Mouse (Mus musculus) neural tube, embryonic 12.5 days (tissue): ENCODE results near the gene Myrip. TPM values are rescaled to one million over a fixed set of nuclear protein-coding genes. Genes with fewer than 3 reads are reported as not detected.

Source experiments
- ATAC-seq: fragments of 200-750 bp; cut with Nextera tagmentation; 2 replicates; pipeline ENCODE4 v1.8.0; 2017; ENCODE audit warnings: low read depth, mild to moderate bottlenecking, moderate TSS enrichment, moderate library complexity; ENCODE audit not compliant: low FRiP score
- H3K27ac ChIP-seq: fragments of 300-500 bp; sonication (generic); 2 replicates; pipeline ENCODE4 v1.5.1; 2016
- H3K27me3 ChIP-seq: fragments of 300-500 bp; sonication (generic); replicated peaks from 2 replicates; pipeline ENCODE4 v1.6.1; 2016; ENCODE audit warnings: mild to moderate bottlenecking
- H3K36me3 ChIP-seq: fragments of 300-500 bp; sonication (generic); 2 replicates; pipeline ENCODE4 v1.6.1; 2016; ENCODE audit warnings: mild to moderate bottlenecking
- H3K4me1 ChIP-seq: fragments of 300-500 bp; sonication (generic); 2 replicates; pipeline ENCODE4 v1.6.1; 2016
- H3K4me2 ChIP-seq: fragments of 300-500 bp; sonication (generic); replicated peaks from 2 replicates; pipeline ENCODE4 v1.6.1; 2016; ENCODE audit warnings: mild to moderate bottlenecking
- H3K4me3 ChIP-seq: fragments of 300-500 bp; sonication (generic); 2 replicates; pipeline ENCODE4 v1.5.1; 2016
- H3K9ac ChIP-seq: fragments of 300-500 bp; sonication (generic); 2 replicates; pipeline ENCODE4 v1.6.1; 2016; ENCODE audit warnings: mild to moderate bottlenecking
- H3K9me3 ChIP-seq: fragments of 300-500 bp; sonication (generic); 2 replicates; pipeline ENCODE4 v1.6.1; 2016; ENCODE audit warnings: mild to moderate bottlenecking
- WGBS: fragments of 180-500 bp; shearing (Covaris S2); methylation state at CpG from one replicate; pipeline ENCODE4 v1.1.7; 2016; 5-methylcytosine and 5-hydroxymethylcytosine counted together
- polyA plus RNA-seq: library from polyadenylated mRNA; unstranded; fragments of >200 nt; fragmentation: Nextera tagmentation; extraction: Ambion mirVana; gene quantifications from 2 replicates; pipeline ENCODE4 v1.2.1, GENCODE M21; 2016

Gene Myrip
- polyA plus RNA-seq, 1 experiment from 2014 or later, result 2.3 TPM

GRCm38 (mm10) chr9:120436854-120437253 lies 135.5 kb downstream of the Myrip start:
- no peaks in the 10 kb centered on the region for H3K4me1 ChIP-seq
- ATAC-seq, result no peak
- H3K27ac ChIP-seq, result no peak overlapping the region
- no peaks in the 10 kb centered on the region for H3K27me3 ChIP-seq
- H3K4me3 ChIP-seq, result no peak overlapping the region
- peaks cover 3% of the 10 kb centered on the region; the same call in 1 of the 2 replicates for H3K9me3 ChIP-seq
- no peaks in the 10 kb centered on the region for H3K36me3 ChIP-seq
- H3K9ac ChIP-seq, result no peak overlapping the region
- 80% methylated on average over 2 of the region's 2 CpGs for WGBS
- no peak overlapping the region for H3K4me2 ChIP-seq

DNA sequence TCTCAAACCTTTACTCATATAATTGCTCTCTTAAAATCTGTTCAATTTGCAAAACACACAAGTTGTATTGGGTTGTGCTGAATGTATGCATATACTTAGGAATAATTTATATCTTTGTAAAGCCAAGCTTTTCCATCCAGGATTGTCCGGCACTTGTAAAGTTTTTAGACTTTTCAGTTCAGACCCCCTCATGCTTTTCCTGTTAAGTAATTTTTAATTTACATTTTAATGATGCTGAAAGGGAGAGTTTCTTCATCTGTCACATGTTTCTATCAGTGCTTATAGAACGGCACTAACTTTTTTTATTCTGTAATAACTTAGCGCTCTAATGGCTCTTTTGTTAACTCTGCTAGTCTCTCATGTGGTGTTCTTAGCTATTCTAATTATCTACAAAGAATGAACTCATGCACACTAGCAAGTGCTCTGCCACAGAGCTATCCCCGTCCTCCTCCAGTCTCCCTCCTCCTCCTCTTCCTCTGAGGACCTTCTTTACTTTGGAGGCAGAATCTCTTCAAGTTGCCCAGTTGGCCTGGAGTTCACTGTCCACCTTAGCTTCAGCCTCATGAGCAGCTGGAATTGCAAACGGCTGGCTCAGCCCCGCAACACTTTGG lies 136.1 kb downstream of the Myrip start:
- 61% methylated on average over 6 of the region's 6 CpGs for whole genome bisulfite sequencing
- H3K27ac ChIP-seq, result no peak overlapping the region
- H3K36me3 ChIP-seq, result no peaks in the 10 kb centered on the region
- no peaks in the 10 kb centered on the region for H3K4me1 ChIP-seq
- no peak overlapping the region for H3K4me2 ChIP-seq
- no peak overlapping the region for H3K4me3 ChIP-seq
- ATAC-seq, result no peak
- H3K9me3 ChIP-seq, result peaks cover 3% of the 10 kb centered on the region; the same call in 1 of the 2 replicates
- no peak overlapping the region for H3K9ac ChIP-seq
- H3K27me3 ChIP-seq, result no peaks in the 10 kb centered on the region

GRCm38 (mm10) chr9:120438350-120438749 lies 137.0 kb downstream of the Myrip start:
- no peak overlapping the region for H3K9ac ChIP-seq
- H3K4me2 ChIP-seq, result no peak overlapping the region
- no peaks in the 10 kb centered on the region for H3K36me3 ChIP-seq
- no peak for ATAC-seq
- H3K27me3 ChIP-seq, result no peaks in the 10 kb centered on the region
- no peak overlapping the region for H3K27ac ChIP-seq
- H3K4me3 ChIP-seq, result no peak overlapping the region
- H3K9me3 ChIP-seq, result peaks cover 3% of the 10 kb centered on the region; the same call in 1 of the 2 replicates
- 100% methylated on average over 1 of the region's 1 CpGs for WGBS
- no peaks in the 10 kb centered on the region for H3K4me1 ChIP-seq

- 80% methylated on average over 1 of the region's 1 CpGs for WGBS
- ATAC-seq, result no peak
- peaks cover 3% of the 10 kb centered on the region; the same call in 1 of the 2 replicates for H3K9me3 ChIP-seq
- H3K4me3 ChIP-seq, result no peak overlapping the region
- no peak overlapping the region for H3K9ac ChIP-seq
- H3K4me1 ChIP-seq, result no peaks in the 10 kb centered on the region
- H3K36me3 ChIP-seq, result no peaks in the 10 kb centered on the region
- H3K27ac ChIP-seq, result no peak overlapping the region
- no peaks in the 10 kb centered on the region for H3K27me3 ChIP-seq
- H3K4me2 ChIP-seq, result no peak overlapping the region
Measured at GRCm38 (mm10) chr9:120438781-120439180, 137.5 kb downstream of the Myrip start.

DNA sequence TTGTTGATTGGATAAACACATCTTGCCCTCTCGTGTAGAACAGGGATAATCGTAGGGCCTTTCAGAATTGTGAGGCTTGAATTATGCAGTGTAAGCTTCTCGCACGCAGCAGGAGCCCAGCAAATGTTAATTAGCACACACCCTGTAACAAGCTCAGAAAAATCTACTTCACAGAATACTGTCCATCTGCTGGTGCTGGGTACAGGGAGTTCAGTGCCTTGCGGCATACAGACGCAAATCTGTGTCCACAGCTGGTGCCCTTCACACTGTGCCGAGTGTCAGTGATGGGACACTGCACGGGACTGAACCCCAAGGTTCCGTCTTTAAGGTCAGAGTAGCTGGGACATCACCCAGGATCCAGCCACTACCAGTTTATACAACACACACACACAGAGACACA lies 143.3 kb downstream of the Myrip start:
- no peak overlapping the region for H3K4me3 ChIP-seq
- 81% methylated on average over 9 of the region's 9 CpGs for WGBS
- H3K4me2 ChIP-seq, result no peak overlapping the region
- no peaks in the 10 kb centered on the region for H3K27me3 ChIP-seq
- H3K36me3 ChIP-seq, result no peaks in the 10 kb centered on the region
- no peak for ATAC-seq
- H3K9me3 ChIP-seq, result no peaks in the 10 kb centered on the region; the same call in 1 of the 2 replicates
- no peak overlapping the region for H3K9ac ChIP-seq
- H3K4me1 ChIP-seq, result no peaks in the 10 kb centered on the region
- H3K27ac ChIP-seq, result no peak overlapping the region

DNA sequence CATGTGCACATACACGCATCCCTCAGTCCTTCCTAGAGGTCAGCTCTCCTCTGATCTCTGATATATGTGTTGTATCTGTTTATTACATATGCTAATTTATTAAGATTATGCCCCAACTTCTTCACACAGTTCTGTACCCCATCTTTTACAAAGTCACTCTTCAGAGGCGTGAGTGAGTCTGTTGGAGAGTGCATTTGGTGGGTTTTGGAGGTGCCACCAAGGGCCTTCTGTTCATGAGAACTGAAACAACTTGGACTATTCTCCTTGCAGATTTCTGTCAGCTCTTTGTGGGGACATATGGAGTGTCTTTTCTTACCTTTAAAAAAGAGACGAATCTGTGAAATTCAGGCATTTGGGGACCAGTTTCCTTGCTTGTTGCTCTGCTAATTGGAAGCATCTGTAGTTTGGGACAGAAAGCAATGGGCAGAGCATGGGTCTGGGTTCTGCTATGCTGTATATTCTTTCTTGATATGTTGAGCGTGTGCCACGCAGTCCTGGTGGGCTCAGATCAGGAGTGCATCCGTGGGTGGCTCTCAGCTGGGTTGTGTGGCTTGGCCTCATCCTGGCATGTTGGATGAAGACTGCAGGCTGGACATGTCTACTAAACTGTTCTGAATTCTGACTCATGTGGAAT lies 148.5 kb downstream of the Myrip start:
- Histone ChIP-seq H3K36me3 (no peaks in the 10 kb centered on the region), H3K4me1 (no peaks in the 10 kb centered on the region), H3K27ac (no peak overlapping the region), H3K4me3 (no peak overlapping the region), H3K9me3 (no peaks in the 10 kb centered on the region), H3K27me3 (no peaks in the 10 kb centered on the region), H3K9ac (no peak overlapping the region), H3K4me2 (no peak overlapping the region)
- WGBS, result 89% methylated on average over 6 of the region's 6 CpGs
- ATAC-seq, result no peak

DNA sequence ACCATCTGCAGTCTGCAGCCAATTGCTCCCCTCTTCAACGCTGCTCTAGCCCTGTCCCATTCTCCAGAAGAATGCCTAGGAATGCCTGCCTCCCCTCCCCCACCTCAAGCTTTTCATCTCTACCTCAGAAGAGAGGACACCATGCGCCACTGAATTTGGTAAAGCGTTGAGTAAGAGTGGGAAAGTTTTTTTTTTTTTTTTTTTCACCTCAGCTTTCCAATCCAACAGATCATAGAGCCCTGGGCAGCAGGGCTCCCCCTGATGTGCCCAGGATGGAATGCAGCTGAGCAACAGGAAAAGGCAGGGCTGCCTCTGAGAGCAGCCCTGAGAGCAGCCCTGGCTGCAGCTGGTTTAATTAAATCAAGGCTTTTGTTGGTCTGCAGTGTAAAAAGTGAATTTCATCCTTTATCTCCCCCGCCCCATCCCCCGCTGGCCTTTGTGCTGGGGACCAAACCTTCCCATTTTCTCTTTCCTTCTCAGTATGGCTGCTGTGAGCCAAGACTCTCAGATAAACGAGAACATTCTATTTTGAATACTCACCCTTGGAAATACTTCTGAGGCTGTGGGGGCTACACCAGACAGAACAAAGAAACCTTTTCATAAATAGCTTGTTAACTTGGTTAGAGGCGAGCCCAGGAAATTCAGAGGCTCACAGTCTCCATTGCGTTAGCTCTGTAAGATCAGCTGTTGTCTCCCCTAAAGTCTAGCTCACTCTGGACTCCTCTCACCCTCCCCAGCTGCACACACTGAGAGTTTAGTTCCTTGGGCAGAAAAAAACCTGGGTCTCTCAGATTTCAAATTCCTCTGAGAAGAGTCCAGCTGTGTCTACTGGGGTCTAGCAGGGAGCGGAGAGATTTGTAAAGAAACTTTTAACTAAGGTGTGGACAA lies 154.7 kb downstream of the Myrip start:
- WGBS, result 24% methylated on average over 9 of the region's 9 CpGs
- 0 out of 2 replicates have a peak overlapping the region, but pooled peaks have one; percentile 26 for H3K9ac ChIP-seq

DNA sequence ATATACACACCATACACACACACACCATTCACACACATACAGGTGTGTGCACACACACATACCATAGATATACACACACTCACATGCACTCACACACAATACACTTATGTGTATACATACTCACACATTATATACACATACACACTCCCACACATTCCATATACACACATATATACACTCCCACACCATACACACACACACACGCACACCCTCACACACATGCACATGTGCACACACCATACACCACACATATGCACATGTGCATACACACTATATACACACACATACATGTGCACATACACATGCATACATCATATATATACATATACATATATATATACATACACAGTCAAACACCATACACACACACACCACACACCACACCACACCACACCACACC lies 169.1 kb downstream of the Myrip start:
- Histone ChIP-seq H3K27me3 (no peaks in the 10 kb centered on the region), H3K9ac (no peak overlapping the region), H3K9me3 (no peaks in the 10 kb centered on the region), H3K4me2 (no peak overlapping the region), H3K36me3 (no peaks in the 10 kb centered on the region), H3K4me3 (no peak overlapping the region), H3K4me1 (no peaks in the 10 kb centered on the region), H3K27ac (no peak overlapping the region)
- 96% methylated on average over 1 of the region's 1 CpGs for WGBS
- ATAC-seq, result no peak

More for the DNA sequence above, 154.7 kb downstream of the Myrip start:
- peak; percentile 76 for ATAC-seq
- H3K4me2 ChIP-seq, result 0 out of 2 replicates have a peak overlapping the region, but pooled peaks have one; percentile 4
- H3K4me3 ChIP-seq, result no peak overlapping the region
- H3K4me1 ChIP-seq, result peaks cover 15% of the 10 kb centered on the region
- H3K27me3 ChIP-seq, result no peaks in the 10 kb centered on the region
- H3K27ac ChIP-seq, result no peak overlapping the region; the same call in 1 of the 2 replicates
- no peaks in the 10 kb centered on the region for H3K36me3 ChIP-seq
- no peaks in the 10 kb centered on the region for H3K9me3 ChIP-seq

- no peak for ATAC-seq
- no peak overlapping the region for H3K4me2 ChIP-seq
- WGBS, result 79% methylated on average over 3 of the region's 3 CpGs
Measured at GRCm38 (mm10) chr9:120481644-120482043, 180.3 kb downstream of the Myrip start.

GRCm38 (mm10) chr9:120482382-120482781 lies 181.1 kb downstream of the Myrip start:
- 96% methylated on average over 4 of the region's 4 CpGs for WGBS
- H3K9me3 ChIP-seq, result no peaks in the 10 kb centered on the region
- H3K36me3 ChIP-seq, result no peaks in the 10 kb centered on the region
- ATAC-seq, result no peak
- H3K27ac ChIP-seq, result no peak overlapping the region
- no peak overlapping the region for H3K4me2 ChIP-seq
- H3K4me1 ChIP-seq, result no peaks in the 10 kb centered on the region
- H3K4me3 ChIP-seq, result no peak overlapping the region
- H3K9ac ChIP-seq, result no peak overlapping the region
- H3K27me3 ChIP-seq, result no peaks in the 10 kb centered on the region

More at GRCm38 (mm10) chr9:120481644-120482043, 180.3 kb downstream of the Myrip start:
- Histone ChIP-seq H3K27me3 (no peaks in the 10 kb centered on the region), H3K9ac (no peak overlapping the region), H3K27ac (no peak overlapping the region), H3K4me1 (no peaks in the 10 kb centered on the region), H3K4me3 (no peak overlapping the region), H3K9me3 (no peaks in the 10 kb centered on the region), H3K36me3 (no peaks in the 10 kb centered on the region)

DNA sequence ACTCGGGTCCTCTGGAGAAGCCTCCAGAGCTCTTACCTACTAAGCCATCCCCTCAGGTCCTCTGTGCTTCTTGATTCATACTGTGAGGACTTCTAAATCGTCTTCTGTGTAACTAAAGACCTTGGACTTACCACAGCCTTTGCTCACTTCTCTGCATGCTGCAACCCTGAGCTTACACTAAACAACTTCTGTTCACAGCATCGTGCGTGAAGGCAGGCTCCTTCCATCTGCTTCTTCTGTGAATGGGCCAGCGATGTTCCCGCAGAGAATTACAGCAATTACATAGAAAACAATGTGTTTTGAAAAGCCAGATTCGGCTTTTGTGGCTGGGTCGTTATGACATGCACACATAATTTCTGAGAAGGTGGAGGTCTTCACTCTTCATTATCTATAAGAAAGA lies 181.8 kb downstream of the Myrip start:
- H3K4me3 ChIP-seq, result no peak overlapping the region

DNA sequence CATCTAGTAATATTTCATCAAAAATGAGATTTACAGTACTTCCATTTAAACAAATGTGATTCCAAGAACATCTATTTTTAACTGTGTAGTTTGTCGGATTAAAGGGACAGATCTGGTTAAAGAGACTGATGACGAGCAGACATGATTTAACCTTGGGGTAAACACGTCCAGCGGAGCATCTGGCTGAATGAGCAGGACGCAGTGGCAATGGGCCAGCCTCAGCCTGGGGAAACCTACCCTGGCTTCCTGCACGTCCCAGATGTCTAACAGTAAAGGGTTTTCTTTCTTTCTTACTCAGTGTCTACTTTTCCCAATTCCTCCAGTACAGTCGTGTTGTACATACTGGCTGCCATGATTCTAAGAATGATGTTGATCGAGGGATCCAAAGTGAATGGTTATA lies 185.8 kb downstream of the Myrip start:
- Histone ChIP-seq H3K4me1 (0 out of 2 replicates have a peak, but pooled peaks cover 3% of the 10 kb centered on the region), H3K27me3 (no peaks in the 10 kb centered on the region), H3K27ac (no peak overlapping the region), H3K36me3 (no peaks in the 10 kb centered on the region), H3K4me3 (no peak overlapping the region), H3K4me2 (no peak overlapping the region), H3K9ac (no peak overlapping the region), H3K9me3 (no peaks in the 10 kb centered on the region)
- no peak for ATAC-seq
- 88% methylated on average over 8 of the region's 8 CpGs for WGBS

More for the DNA sequence above, 181.8 kb downstream of the Myrip start:
- no peaks in the 10 kb centered on the region for H3K27me3 ChIP-seq
- H3K36me3 ChIP-seq, result no peaks in the 10 kb centered on the region
- H3K27ac ChIP-seq, result no peak overlapping the region
- no peak overlapping the region for H3K9ac ChIP-seq
- H3K4me2 ChIP-seq, result no peak overlapping the region
- no peaks in the 10 kb centered on the region for H3K9me3 ChIP-seq
- ATAC-seq, result no peak
- WGBS, result 76% methylated on average over 8 of the region's 8 CpGs
- no peaks in the 10 kb centered on the region for H3K4me1 ChIP-seq
